Mouse (Mus musculus): ENCODE data around the gene Nfya.

The Nfya gene

GRCm38 (mm10) chr17:48346231-48346630 is 63.5 kb downstream of the Nfya start, which contains the start of gene Trem2:
Trem2 (plus strand) TSS chr17:48346401.
- in situ Hi-C loops (cut with MboI, MseI): no loop called here

GRCm38 (mm10) chr17:48345824-48346223 is 63.9 kb downstream of the Nfya start:
- in situ Hi-C loops (cut with MboI, MseI): no loop called here

- in situ Hi-C loops (cut with MboI, MseI): no loop called here
Measured at GRCm38 (mm10) chr17:48343065-48343464, 66.6 kb downstream of the Nfya start.

GRCm38 (mm10) chr17:48341947-48342346 is 67.8 kb downstream of the Nfya start:
- in situ Hi-C loops (cut with MboI, MseI): no loop called here

- in situ Hi-C loops (cut with MboI, MseI): no loop called here
Measured at GRCm38 (mm10) chr17:48340267-48340666, 69.4 kb downstream of the Nfya start.

Data from T-helper 2 cell (primary cell).